Mouse (Mus musculus) v-Abl transformed pro-B cells (cell line): Measurements from ENCODE around the gene Ttk.

Experiments used
- in situ Hi-C, 2 experiments: fragments of 400-800 bp; cut with MboI; formaldehyde crosslinking; loops; one replicate each; pipeline ENCODE4 v1.15.1; 2025; ENCODE audit not compliant: unreplicated experiment in 2 of 2

The Ttk gene

GRCm38 (mm10) chr9:83893073-83893472, 58.6 kb downstream of the Ttk start:
- in situ Hi-C loops: no loop called here

GRCm38 (mm10) chr9:83893767-83894330, 59.4 kb downstream of the Ttk start:
- in situ Hi-C loops: no loop called here

GRCm38 (mm10) chr9:83902086-83902485, 67.6 kb downstream of the Ttk start:
- in situ Hi-C loops: loop anchor here in 1 of 2 experiments (5.0 to 10.0 kb wide), 2 partner anchors 90 to 177 kb away; no protein-coding TSS in a partner anchor

GRCm38 (mm10) chr9:83905820-83906219, 71.3 kb downstream of the Ttk start:
- in situ Hi-C loops: loop anchor here (5.0 to 10.0 kb wide), 3 partner anchors 94 to 524 kb away; no protein-coding TSS in a partner anchor

DNA sequence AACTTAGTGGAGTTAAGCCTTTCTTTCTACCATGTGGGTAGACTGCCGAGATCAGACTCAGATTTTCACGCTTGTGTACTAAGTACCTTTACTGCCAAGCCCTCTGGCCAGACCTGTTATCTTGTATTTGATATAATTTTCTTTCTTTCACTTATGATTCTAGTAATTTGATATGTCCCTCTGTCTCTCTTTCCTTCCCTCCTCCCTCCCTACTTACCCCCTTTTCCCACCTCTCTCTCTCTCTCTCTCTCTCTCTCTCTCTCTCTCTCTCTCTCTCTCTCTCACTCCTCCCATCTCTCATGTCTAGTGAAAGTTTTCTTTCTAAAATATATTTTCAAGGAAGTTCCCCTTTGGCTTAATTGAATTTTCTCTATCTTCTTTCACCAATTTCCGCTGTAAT, 72.5 kb downstream of the Ttk start:
- in situ Hi-C loops: loop anchor here (5.0 to 10.0 kb wide), 3 partner anchors 95 to 525 kb away; no protein-coding TSS in a partner anchor

- in situ Hi-C loops: loop anchor here (5.0 to 10.0 kb wide), 3 partner anchors 98 to 528 kb away; no protein-coding TSS in a partner anchor
These were observed 75.3 kb downstream of the Ttk start for GRCm38 (mm10) chr9:83909836-83910235.

DNA sequence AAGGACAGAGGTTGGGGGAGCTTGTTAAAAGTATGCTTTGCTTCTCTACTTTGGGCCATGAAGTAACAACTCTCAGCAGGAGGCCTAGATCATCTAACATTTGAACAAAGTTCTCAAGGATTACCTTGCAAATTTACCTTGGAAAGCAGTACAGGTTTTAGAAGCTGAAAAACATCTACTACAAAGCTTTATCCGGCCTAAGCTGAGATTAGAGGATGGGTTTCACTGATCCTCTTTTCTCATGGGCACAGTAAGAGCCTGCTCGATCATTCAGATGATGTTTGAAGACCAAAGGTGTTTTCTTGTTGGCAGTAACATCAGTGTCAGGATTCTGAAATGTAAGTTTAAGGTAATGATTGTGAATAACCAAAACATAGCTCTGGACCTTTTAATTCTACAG, 76.4 kb downstream of the Ttk start:
- in situ Hi-C loops: no loop called here
